Mouse (Mus musculus): Measurements from ENCODE around the gene Mpz.

The Mpz gene

DNA sequence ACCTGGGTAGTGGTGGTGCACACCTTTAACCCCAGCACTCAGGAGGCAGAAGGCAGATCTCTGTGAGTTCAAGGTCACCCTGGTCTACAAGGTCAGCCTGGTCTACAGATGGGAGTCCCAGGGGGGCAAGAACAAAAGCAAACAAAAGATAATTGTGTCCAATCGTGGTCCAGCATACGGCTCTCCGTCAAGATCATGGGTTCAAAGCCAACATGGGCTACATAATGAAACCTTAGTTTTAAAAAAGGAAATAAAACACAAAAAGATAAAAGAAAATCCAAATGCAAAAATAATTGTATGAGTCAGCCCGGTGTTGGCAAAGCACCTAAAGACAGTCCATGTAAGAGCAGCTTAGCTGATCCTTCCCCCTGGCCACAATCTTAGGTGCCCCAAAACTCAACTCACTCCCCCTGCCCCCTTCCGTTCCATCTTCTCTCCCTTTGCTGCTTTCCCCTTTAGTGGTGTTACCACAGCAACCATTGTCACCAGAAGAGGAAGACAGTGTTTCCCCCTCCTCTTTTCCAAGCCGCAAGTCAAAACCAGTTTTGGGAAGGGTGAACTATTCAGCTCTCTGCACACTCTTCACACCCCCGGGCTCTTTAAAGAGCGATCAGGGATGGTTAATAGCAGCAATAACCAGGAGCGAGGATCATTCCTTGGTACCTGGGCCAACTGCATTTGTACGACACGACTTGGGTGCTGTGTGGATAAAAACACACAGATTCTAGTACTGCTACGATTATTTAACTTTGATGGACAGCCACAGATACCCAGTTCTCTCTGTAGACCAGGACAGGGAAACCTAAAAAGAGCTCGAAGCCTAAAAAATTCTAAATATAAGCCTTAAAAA lies 37.6 kb downstream of the Mpz start:
- no peak for DNase-seq (ENCODE audit: low spot score in 2 of 2)

DNA sequence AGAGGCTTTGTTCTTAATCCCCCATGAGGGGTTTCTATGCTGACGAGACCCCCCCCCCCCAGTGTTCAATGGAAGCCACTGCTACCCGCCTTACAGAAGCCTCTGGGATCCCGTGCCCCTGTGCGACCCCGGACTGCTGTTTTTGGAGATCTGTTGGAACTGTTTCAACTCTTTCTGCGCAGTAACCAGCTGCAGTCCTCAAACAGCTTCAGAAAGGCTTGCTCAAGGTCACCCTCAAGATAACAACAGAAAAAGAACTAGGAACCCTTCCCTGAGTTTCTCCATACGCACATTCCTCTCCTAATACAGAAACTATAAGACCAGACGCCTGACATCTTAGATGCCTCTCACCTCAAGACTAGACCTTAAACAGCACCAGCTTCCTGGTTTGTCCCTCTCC lies 38.5 kb downstream of the Mpz start:
- no peak for DNase-seq (ENCODE audit: low spot score in 2 of 2)

DNA sequence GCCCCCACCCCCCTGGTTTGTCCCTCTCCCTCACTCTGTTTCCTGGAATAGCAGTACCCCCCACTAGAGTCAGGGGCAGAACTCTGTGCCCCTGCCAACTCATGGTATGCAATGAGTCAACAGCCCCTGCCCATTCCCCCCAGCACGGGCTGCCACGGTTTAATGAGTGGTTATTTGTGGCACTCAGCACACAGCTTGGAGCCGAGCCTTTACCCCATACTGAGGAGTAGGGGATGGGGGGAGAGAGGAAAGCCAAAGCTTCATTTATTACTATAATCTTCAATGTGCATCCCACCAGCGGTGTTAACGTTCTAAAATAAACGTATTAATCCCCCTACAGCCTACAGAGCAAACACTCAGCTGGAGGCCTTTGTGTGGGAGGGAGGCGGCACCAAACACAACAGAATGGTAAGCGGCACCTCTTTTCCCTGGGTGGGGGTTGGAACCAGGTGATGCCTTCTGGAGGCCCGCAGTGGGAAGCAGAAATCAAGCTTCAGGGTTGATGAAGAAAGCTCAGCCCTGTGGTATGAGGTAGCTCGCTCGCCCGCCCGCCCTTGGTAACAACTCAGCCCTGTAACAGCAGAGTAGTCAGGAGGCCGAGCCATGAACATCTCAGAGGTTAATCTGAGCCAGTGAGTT lies 39.1 kb downstream of the Mpz start:
- DNase-seq (ENCODE audit: low spot score in 2 of 2): no peak

- no peak for DNase-seq (ENCODE audit: low spot score in 2 of 2)
These were observed 40.3 kb downstream of the Mpz start for GRCm38 (mm10) chr1:171190832-171191231.

DNA sequence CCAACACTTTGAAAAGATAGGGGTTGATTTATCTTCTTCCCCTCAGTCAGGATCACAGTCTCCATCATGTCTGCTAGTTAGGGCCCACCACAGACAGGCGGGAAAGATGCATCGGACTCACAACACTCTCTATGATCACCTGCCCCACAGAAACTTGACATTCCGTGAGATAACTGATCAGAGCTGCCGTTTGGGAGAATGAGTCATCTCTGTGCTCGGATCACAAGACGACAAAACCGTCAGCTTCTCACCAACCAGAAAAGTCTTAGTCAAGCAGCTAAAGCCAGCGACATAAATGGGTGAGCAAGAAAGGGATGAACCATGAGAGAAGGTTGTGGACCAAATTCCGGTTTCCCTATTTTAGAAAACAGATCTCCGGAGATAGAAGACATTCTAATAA lies 41.8 kb downstream of the Mpz start:
- DNase-seq (ENCODE audit: low spot score in 2 of 2): no peak

DNA sequence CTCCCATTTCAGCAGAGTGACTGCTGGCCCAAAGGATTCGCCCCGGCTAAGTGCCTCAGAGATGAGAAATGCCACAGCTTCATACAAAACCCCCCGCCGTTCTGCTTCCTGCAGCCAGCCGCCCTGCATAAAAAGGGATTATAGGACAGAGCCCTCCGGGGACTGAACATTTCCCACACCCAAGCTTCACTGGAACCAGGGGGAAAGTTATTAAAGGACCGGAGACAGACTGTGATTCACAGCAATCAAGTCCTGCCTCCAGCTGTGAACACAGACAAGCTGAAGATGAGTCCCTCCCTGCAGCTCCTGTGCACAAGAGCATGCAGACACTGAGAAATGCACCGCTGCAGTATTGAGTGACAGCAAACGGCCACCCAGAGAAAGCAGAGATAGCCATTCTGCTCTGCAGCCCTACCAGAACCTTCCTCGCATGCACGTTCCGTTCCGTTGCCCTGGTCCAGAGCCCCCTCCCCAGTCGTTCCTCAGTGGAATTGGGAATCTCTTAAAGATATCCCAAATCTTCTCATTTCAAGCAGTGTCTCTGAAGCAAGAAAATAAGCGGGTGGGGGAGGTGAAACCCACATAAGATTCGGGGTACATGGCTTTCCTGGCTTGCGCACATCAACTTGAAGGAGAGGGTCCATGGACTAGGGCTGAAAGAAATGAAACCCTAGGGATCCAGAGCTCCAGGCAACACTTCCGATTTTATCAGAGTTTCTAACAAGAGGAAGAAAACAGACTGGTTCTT lies 42.8 kb downstream of the Mpz start:
- no peak for DNase-seq (ENCODE audit: low spot score in 2 of 2)

DNA sequence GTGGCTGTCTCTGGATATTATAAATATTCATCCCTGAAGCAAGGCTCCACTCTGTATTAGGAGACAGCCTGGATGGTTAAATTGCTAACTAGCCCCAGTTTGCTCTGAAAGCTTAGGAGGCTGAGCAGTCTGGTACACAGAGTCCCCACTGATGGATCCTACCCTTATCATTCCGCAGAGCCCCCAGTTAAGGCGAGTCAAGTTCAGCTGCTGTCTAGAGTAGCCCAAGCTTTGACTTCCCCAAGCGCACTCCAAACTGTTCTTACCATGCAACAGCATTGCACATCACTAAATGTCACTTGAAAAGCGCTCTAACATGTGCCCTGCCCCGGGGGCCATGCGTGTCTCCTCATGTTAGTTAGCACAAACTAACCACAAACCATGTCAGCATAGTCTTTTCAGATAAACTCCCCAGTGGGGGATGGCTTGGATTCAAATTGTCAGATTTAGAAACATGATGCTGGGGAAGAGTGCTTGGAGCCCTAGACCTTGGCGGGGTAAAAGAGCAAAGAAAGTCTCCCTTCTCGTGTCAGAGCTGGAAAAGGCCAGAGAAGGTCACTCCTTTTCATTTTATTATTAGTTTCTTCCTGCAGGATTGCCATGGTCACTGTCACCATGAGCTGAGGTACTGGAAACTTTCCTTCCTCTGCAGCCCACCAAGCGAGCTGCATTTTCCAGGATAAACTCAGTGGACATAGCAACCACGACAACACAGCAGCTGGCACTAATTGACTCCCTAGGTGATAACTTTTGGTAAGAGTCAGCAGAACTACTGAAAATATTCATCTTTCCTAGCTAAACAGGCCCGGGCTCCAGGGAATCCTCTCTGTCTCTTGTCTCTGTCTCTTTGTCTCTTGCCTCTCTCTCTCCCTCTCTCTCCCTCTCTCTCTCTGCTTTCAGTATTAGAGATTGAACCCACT lies 43.7 kb downstream of the Mpz start:
- no peak for DNase-seq (ENCODE audit: low spot score in 2 of 2)

DNA sequence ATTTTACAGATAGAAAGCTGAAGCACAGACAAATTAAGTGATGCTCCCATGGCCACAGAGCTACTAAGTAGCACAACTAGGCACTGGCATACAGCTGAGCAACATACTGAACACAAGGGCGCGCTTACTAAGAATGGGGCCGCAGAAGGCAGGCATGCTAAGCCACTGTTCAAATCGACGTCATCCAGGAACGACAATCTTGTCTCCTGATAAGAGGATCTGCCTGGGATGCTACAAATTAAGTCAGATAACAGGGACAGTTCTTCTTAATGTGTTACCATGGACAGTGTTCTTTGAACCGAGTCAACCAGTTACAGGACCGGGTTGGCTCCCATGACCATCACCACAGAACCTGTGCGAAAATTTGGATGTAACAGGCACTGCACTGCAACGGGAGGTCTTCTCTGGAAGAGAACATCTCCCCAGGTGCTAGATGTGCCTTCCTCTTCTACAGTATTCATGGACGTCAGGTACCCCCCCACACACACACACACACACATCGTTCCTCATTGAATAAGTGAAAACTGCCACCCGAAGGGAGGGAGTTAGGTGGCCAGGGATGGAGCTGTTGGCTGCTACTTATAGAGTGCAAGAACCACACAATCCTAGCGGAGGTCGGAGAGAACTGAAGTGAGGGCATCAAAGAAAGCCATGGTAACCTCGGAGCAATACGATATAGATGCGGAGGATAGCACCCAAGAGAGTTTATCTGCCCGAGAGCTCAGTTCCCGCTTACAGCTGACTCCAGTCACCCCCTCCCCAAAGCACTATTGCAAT lies 44.7 kb downstream of the Mpz start:
- DNase-seq (ENCODE audit: low spot score in 2 of 2): no peak

GRCm38 (mm10) chr1:171195887-171196397 lies 45.4 kb downstream of the Mpz start, which contains the start of gene Pcp4l1:
Pcp4l1 (minus strand) TSS chr1:171196268.
- DNase-seq (ENCODE audit: low spot score in 2 of 2): peak in 1 of 2 experiments; percentile 50

- no peak for DNase-seq (ENCODE audit: low spot score in 2 of 2)
These were observed 49.0 kb downstream of the Mpz start for GRCm38 (mm10) chr1:171199532-171199931.

- no peak for DNase-seq (ENCODE audit: low spot score in 2 of 2)
These were observed 50.3 kb downstream of the Mpz start for GRCm38 (mm10) chr1:171200769-171201168.

DNA sequence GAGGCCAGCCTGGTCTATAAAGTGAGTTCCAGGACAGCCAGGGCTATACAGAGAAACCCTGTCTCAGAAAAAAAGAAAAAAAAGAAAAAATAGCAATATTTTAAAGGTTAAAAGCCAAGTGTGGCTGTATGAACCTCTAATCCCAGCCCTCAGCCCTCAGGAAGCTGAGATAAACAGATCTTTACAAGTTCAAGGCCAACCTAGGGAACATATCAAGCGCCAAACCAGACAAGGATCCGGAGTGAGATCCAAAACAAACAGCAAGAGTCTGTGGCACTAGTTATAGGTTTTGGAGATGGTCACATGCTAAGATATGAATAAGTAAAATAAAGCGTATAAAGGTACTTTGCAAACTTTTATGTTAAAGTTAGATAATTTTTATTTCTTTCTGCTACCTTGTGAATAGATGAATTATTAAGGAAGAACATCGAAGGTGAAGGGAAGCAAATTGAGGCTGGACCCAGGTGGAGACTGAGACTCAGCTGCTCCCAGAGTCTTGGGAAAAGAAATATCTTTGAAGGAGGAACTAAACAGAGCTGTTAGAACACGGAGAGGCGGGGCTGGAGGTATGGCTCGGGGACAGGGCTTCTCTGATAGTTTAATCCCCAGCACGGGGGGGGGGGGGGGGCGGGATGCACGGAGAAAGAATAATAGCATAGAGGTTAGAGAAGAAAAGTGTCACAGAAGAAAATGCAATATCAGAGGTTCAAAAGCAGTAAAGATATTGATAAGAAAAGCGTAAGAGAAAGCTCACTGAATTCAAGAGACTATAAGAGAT lies 53.1 kb downstream of the Mpz start:
- DNase-seq (ENCODE audit: low spot score in 2 of 2): no peak

GRCm38 (mm10) chr1:171204249-171204644 lies 53.7 kb downstream of the Mpz start:
- no peak for DNase-seq (ENCODE audit: low spot score in 2 of 2)

DNA sequence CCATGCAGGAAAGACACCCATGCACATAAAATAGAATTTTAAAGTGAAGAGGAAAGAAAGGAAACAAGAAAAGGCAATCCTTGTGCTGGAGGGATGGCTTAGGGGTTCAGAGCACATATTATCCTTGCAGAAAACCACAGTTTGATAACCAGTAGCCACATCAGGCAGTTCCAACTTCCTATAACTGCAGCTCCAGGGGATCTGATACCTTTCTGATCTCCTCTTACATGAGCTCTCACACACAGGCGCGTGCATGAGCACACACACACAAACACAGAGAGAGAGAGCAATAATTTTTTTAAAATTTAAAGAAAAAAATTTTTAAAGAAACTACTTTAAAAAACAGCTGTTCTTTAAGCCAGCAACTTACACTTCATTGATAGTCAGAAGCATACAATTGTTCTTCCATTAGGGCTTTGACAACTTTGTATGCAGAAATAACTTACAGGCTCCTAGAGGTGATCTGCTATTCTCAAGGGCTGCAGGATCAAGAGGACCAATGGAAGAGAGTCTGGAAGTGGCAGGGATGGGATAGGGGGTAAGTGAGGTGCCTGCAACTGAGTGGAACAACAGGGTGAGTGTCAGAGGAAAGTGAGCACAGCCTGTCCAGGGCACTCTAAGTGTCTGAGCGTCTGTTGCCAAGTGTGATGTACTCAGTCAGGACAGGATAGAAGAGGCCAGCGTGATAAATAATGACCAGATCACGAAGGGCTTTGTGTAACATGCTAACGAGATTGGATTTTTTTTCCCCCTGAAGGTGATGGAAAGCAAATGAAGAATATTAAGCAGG lies 55.4 kb downstream of the Mpz start:
- DNase-seq (ENCODE audit: low spot score in 2 of 2): no peak

DNA sequence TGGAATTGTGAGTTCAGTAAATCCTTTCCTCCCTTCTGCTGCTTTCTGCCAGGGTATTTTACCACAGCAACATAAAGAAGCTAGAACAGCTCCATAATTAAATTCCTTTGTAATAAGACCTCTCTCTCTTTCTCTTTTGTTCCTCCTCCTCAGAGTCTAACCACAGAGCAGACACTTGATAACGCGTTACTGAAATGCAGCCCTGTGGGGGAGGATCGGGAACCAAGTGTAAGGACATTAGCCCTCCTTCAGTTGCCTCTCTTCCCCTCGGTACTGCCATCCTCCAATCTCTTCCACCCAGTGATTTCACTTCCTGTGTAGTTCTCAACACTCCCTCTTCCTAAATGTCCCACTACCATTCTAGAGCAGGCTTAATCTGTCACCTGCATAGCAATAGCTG lies 58.9 kb downstream of the Mpz start:
- no peak for DNase-seq (ENCODE audit: low spot score in 2 of 2)
